Mouse (Mus musculus): Measurements from ENCODE around the gene Fosb. TPM values are rescaled to one million over a fixed set of nuclear protein-coding genes. Genes with fewer than 3 reads are reported as not detected.
A peak's percentile ranks its signal among the peaks of the same experiment; 100 is the strongest.

Fosb gene
- polyA plus RNA-seq, 1 experiment from 2014 or later, result 0.10 TPM

- peaks cover 30% of the 10 kb centered on the region for H3K4me1 ChIP-seq (ENCODE audit: control insufficient read depth, insufficient read depth, low read length)
- ATAC-seq, result peak; percentile 93
- under 1% methylated on average over 31 of the region's 31 CpGs for WGBS
- no peaks in the 10 kb centered on the region for H3K9me3 ChIP-seq (ENCODE audit: control insufficient read depth, low read length)
- peak overlapping the region; percentile 89 for H3K27ac ChIP-seq (ENCODE audit: low read length)
- peak overlapping the region; percentile 81 for H3K9ac ChIP-seq (ENCODE audit: low read depth, low read length)
- H3K4me2 ChIP-seq (ENCODE audit: low read depth, low read length), result peak overlapping the region; percentile 95
- 0 out of 2 replicates have a peak, but pooled peaks cover 7% of the 10 kb centered on the region for H3K36me3 ChIP-seq (ENCODE audit: control insufficient read depth, insufficient read depth, low read length)
- H3K4me3 ChIP-seq (ENCODE audit: low read length), result peak overlapping the region; percentile 87
- no peaks in the 10 kb centered on the region for H3K27me3 ChIP-seq (replicated peaks; ENCODE audit: control insufficient read depth, insufficient read depth, low read length)
Observed at GRCm38 (mm10) chr7:19344938-19345471, 35.2 kb upstream of the Fosb start.

- Histone ChIP-seq H3K4me1 (ENCODE audit: control insufficient read depth, insufficient read depth, low read length) (peaks cover 30% of the 10 kb centered on the region), H3K4me2 (ENCODE audit: low read depth, low read length) (peak within 1 kb of the TSS; percentile 95), H3K36me3 (ENCODE audit: control insufficient read depth, insufficient read depth, low read length) (0 out of 2 replicates have a peak, but pooled peaks cover 5% of the 10 kb centered on the region), H3K27ac (ENCODE audit: low read length) (peak within 1 kb of the TSS; percentile 89), H3K27me3 (replicated peaks; ENCODE audit: control insufficient read depth, insufficient read depth, low read length) (no peaks in the 10 kb centered on the region), H3K4me3 (ENCODE audit: low read length) (peak within 1 kb of the TSS; percentile 87), H3K9ac (ENCODE audit: low read depth, low read length) (peak within 1 kb of the TSS; percentile 81), H3K9me3 (ENCODE audit: control insufficient read depth, low read length) (no peaks in the 10 kb centered on the region)
- WGBS, result 20% methylated on average over 12 of the region's 12 CpGs
- ATAC-seq, result peak; percentile 5; the same call in 1 of the 2 replicates
Observed at GRCm38 (mm10) chr7:19344237-19344847, 34.5 kb upstream of the Fosb start, which contains the start of gene Ercc1. Ercc1 (plus strand) TSS chr7:19344778.

GRCm38 (mm10) chr7:19343210-19343808 is 33.5 kb upstream of the Fosb start:
- 2% methylated on average over 11 of the region's 11 CpGs for WGBS
- H3K4me2 ChIP-seq (ENCODE audit: low read depth, low read length), result peak overlapping the region; percentile 34
- no peak overlapping the region for H3K9ac ChIP-seq (ENCODE audit: low read depth, low read length)

GRCm38 (mm10) chr7:19342481-19343027 is 32.7 kb upstream of the Fosb start:
- Histone ChIP-seq H3K9ac (ENCODE audit: low read depth, low read length) (peak overlapping the region; percentile 68), H3K27me3 (replicated peaks; ENCODE audit: control insufficient read depth, insufficient read depth, low read length) (no peaks in the 10 kb centered on the region), H3K9me3 (ENCODE audit: control insufficient read depth, low read length) (no peaks in the 10 kb centered on the region), H3K36me3 (ENCODE audit: control insufficient read depth, insufficient read depth, low read length) (no peaks in the 10 kb centered on the region), H3K4me1 (ENCODE audit: control insufficient read depth, insufficient read depth, low read length) (peaks cover 30% of the 10 kb centered on the region), H3K4me3 (ENCODE audit: low read length) (peak overlapping the region; percentile 56), H3K27ac (ENCODE audit: low read length) (peak overlapping the region; percentile 63; the same call in 1 of the 2 replicates), H3K4me2 (ENCODE audit: low read depth, low read length) (peak overlapping the region; percentile 91)
- WGBS, result under 1% methylated on average over 27 of the region's 27 CpGs
- no peak for ATAC-seq

More at GRCm38 (mm10) chr7:19343210-19343808, 33.5 kb upstream of the Fosb start:
- ATAC-seq, result no peak
- H3K9me3 ChIP-seq (ENCODE audit: control insufficient read depth, low read length), result no peaks in the 10 kb centered on the region
- H3K27ac ChIP-seq (ENCODE audit: low read length), result no peak overlapping the region
- no peaks in the 10 kb centered on the region for H3K27me3 ChIP-seq (replicated peaks; ENCODE audit: control insufficient read depth, insufficient read depth, low read length)
- H3K36me3 ChIP-seq (ENCODE audit: control insufficient read depth, insufficient read depth, low read length), result no peaks in the 10 kb centered on the region
- H3K4me1 ChIP-seq (ENCODE audit: control insufficient read depth, insufficient read depth, low read length), result peaks cover 30% of the 10 kb centered on the region
- H3K4me3 ChIP-seq (ENCODE audit: low read length), result no peak overlapping the region

- Histone ChIP-seq H3K4me3 (ENCODE audit: low read length) (peak overlapping the region; percentile 56), H3K9me3 (ENCODE audit: control insufficient read depth, low read length) (no peaks in the 10 kb centered on the region), H3K27ac (ENCODE audit: low read length) (peak overlapping the region; percentile 63; the same call in 1 of the 2 replicates), H3K27me3 (replicated peaks; ENCODE audit: control insufficient read depth, insufficient read depth, low read length) (no peaks in the 10 kb centered on the region), H3K9ac (ENCODE audit: low read depth, low read length) (peak overlapping the region; percentile 68), H3K4me2 (ENCODE audit: low read depth, low read length) (peak overlapping the region; percentile 91), H3K4me1 (ENCODE audit: control insufficient read depth, insufficient read depth, low read length) (peaks cover 30% of the 10 kb centered on the region), H3K36me3 (ENCODE audit: control insufficient read depth, insufficient read depth, low read length) (no peaks in the 10 kb centered on the region)
- WGBS, result under 1% methylated on average over 41 of the region's 41 CpGs
- ATAC-seq, result 0 out of 2 replicates have a peak, but pooled peaks have one; percentile 8
Observed at GRCm38 (mm10) chr7:19341761-19342409, 32.0 kb upstream of the Fosb start.

GRCm38 (mm10) chr7:19341250-19341649 is 31.4 kb upstream of the Fosb start:
- no peak overlapping the region for H3K27ac ChIP-seq (ENCODE audit: low read length)
- ATAC-seq, result no peak
- peak overlapping the region; percentile 91 for H3K4me2 ChIP-seq (ENCODE audit: low read depth, low read length)
- no peaks in the 10 kb centered on the region for H3K9me3 ChIP-seq (ENCODE audit: control insufficient read depth, low read length)
- H3K27me3 ChIP-seq (replicated peaks; ENCODE audit: control insufficient read depth, insufficient read depth, low read length), result no peaks in the 10 kb centered on the region
- WGBS, result 16% methylated on average over 10 of the region's 10 CpGs
- no peaks in the 10 kb centered on the region for H3K36me3 ChIP-seq (ENCODE audit: control insufficient read depth, insufficient read depth, low read length)
- peaks cover 30% of the 10 kb centered on the region for H3K4me1 ChIP-seq (ENCODE audit: control insufficient read depth, insufficient read depth, low read length)
- H3K9ac ChIP-seq (ENCODE audit: low read depth, low read length), result no peak overlapping the region
- peak overlapping the region; percentile 56; the same call in 1 of the 2 replicates for H3K4me3 ChIP-seq (ENCODE audit: low read length)

- H3K27me3 ChIP-seq (replicated peaks; ENCODE audit: control insufficient read depth, insufficient read depth, low read length), result no peaks in the 10 kb centered on the region
- 65% methylated on average over 7 of the region's 7 CpGs for WGBS
- ATAC-seq, result no peak
Observed at GRCm38 (mm10) chr7:19338596-19338995, 28.7 kb upstream of the Fosb start.

GRCm38 (mm10) chr7:19338060-19338459 is 28.2 kb upstream of the Fosb start:
- Histone ChIP-seq H3K27me3 (replicated peaks; ENCODE audit: control insufficient read depth, insufficient read depth, low read length) (no peaks in the 10 kb centered on the region), H3K9me3 (ENCODE audit: control insufficient read depth, low read length) (no peaks in the 10 kb centered on the region), H3K36me3 (ENCODE audit: control insufficient read depth, insufficient read depth, low read length) (no peaks in the 10 kb centered on the region), H3K4me1 (ENCODE audit: control insufficient read depth, insufficient read depth, low read length) (peaks cover 20% of the 10 kb centered on the region), H3K4me2 (ENCODE audit: low read depth, low read length) (no peak overlapping the region), H3K9ac (ENCODE audit: low read depth, low read length) (no peak overlapping the region; the same call in 1 of the 2 replicates), H3K4me3 (ENCODE audit: low read length) (no peak overlapping the region), H3K27ac (ENCODE audit: low read length) (no peak overlapping the region)
- 50% methylated on average over 2 of the region's 2 CpGs for WGBS
- ATAC-seq, result no peak

More at GRCm38 (mm10) chr7:19338596-19338995, 28.7 kb upstream of the Fosb start:
- Histone ChIP-seq H3K4me1 (ENCODE audit: control insufficient read depth, insufficient read depth, low read length) (peaks cover 23% of the 10 kb centered on the region), H3K9me3 (ENCODE audit: control insufficient read depth, low read length) (no peaks in the 10 kb centered on the region), H3K4me2 (ENCODE audit: low read depth, low read length) (no peak overlapping the region), H3K27ac (ENCODE audit: low read length) (no peak overlapping the region), H3K36me3 (ENCODE audit: control insufficient read depth, insufficient read depth, low read length) (no peaks in the 10 kb centered on the region), H3K9ac (ENCODE audit: low read depth, low read length) (no peak overlapping the region; the same call in 1 of the 2 replicates), H3K4me3 (ENCODE audit: low read length) (no peak overlapping the region)

GRCm38 (mm10) chr7:19337122-19337521 is 27.3 kb upstream of the Fosb start:
- H3K4me3 ChIP-seq (ENCODE audit: low read length), result no peak overlapping the region
- peaks cover 13% of the 10 kb centered on the region for H3K4me1 ChIP-seq (ENCODE audit: control insufficient read depth, insufficient read depth, low read length)
- no peak overlapping the region for H3K27ac ChIP-seq (ENCODE audit: low read length)
- H3K4me2 ChIP-seq (ENCODE audit: low read depth, low read length), result no peak overlapping the region
- no peaks in the 10 kb centered on the region for H3K9me3 ChIP-seq (ENCODE audit: control insufficient read depth, low read length)
- no peaks in the 10 kb centered on the region for H3K36me3 ChIP-seq (ENCODE audit: control insufficient read depth, insufficient read depth, low read length)
- no peaks in the 10 kb centered on the region for H3K27me3 ChIP-seq (replicated peaks; ENCODE audit: control insufficient read depth, insufficient read depth, low read length)
- H3K9ac ChIP-seq (ENCODE audit: low read depth, low read length), result no peak overlapping the region
- no peak for ATAC-seq
- 56% methylated on average over 10 of the region's 10 CpGs for WGBS
